Comparison of ENCODE assay signal across 26 mouse cellular contexts in the genomic region with DNA sequence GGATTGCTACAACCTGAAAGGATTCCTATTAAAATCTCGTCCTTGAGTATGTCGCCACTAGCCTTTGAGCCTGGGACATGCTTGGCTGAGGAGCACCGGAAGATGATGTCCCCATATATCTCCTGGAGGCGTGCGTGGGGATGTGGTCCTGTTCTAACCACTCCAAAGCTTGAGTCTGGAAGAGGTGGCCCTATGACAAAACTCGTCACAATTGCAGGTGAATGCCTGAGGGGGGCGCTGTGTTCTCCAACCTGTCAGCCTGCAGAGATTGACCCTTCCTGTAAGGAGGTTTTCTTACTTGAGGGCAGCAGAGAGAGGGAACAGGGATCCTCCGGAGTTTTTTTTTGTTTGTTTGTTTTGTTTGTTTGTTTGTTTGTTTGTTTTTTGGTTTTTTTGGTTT. TPM values are rescaled to one million over a fixed set of nuclear protein-coding genes. Genes with fewer than 3 reads are reported as not detected.
DNase-seq lines count a peak whose midpoint lies in the region; ATAC-seq and TF ChIP-seq lines count a peak whose summit lies in the region.
"Had no signal": no experiment of that assay in that cellular context is flagged by ENCODE, and none has a peak within 500 bp of the region (broad histone marks: within the 10 kb centered on the region; RNA-seq: fewer than 3 reads in every experiment).

No protein-coding gene starts in this region.

- TF ChIP-seq POLR2A in cerebellum, adult 2 months (IDR thresholded peaks at IDR 0.05; ENCODE audit: borderline replicate concordance, insufficient read depth, low read length): no peak
- TF ChIP-seq POLR2A in testis, adult 2 months (IDR thresholded peaks at IDR 0.05; ENCODE audit: control insufficient read depth, low read depth, low read length): no peak

- H3K36me3 ChIP-seq in forebrain, postnatal 0 days (ENCODE audit: insufficient read depth): no peaks in the 10 kb centered on the region
- H3K36me3 ChIP-seq in forebrain, embryonic 11.5 days (ENCODE audit: control insufficient read depth, insufficient read depth, low read length): no peaks in the 10 kb centered on the region
- no peaks in the 10 kb centered on the region for H3K36me3 ChIP-seq in testis, adult 2 months (ENCODE audit: control insufficient read depth, insufficient read depth, low read length)
- H3K36me3 ChIP-seq: heart, embryonic 10.5 days; hindbrain, embryonic 13.5 days; limb, embryonic 13.5 days; lung, embryonic 15.5 days; midbrain, embryonic 10.5 days; neural tube, embryonic 12.5 days had no signal

- no peak overlapping the region for H3K4me3 ChIP-seq in cerebellum, adult 2 months (replicated peaks; ENCODE audit: insufficient read depth, low read depth, low read length)
- no peak overlapping the region for H3K4me3 ChIP-seq in forebrain, postnatal 0 days (ENCODE audit: low read depth, low read length)
- no peak overlapping the region for H3K4me3 ChIP-seq in forebrain, embryonic 11.5 days (ENCODE audit: low read depth, low read length)
- H3K4me3 ChIP-seq in testis, adult 2 months (ENCODE audit: control insufficient read depth, low read depth, low read length): no peak overlapping the region
- H3K4me3 ChIP-seq: heart, embryonic 10.5 days; hindbrain, embryonic 13.5 days; limb, embryonic 13.5 days; lung, embryonic 15.5 days; midbrain, embryonic 10.5 days; myocyte; neural tube, embryonic 12.5 days had no signal

- no peak overlapping the region for H3K4me2 ChIP-seq in forebrain, postnatal 0 days (ENCODE audit: low read depth)
- H3K4me2 ChIP-seq in forebrain, embryonic 11.5 days (ENCODE audit: low read depth, low read length, severe bottlenecking): no peak overlapping the region
- H3K4me2 ChIP-seq: hindbrain, embryonic 13.5 days; limb, embryonic 13.5 days; liver, embryonic 11.5 days; lung, embryonic 15.5 days; neural tube, embryonic 12.5 days had no signal

- H3K27me3 ChIP-seq in cerebellum, adult 2 months (ENCODE audit: control insufficient read depth, insufficient read depth, low read length): no peaks in the 10 kb centered on the region
- H3K27me3 ChIP-seq in forebrain, postnatal 0 days (ENCODE audit: insufficient read depth, low read length): no peaks in the 10 kb centered on the region
- H3K27me3 ChIP-seq in forebrain, embryonic 11.5 days (ENCODE audit: control insufficient read depth, insufficient read depth, low read length): no peaks in the 10 kb centered on the region
- H3K27me3 ChIP-seq in testis, adult 2 months (ENCODE audit: control insufficient read depth, insufficient read depth, low read length): no peaks in the 10 kb centered on the region
- H3K27me3 ChIP-seq: hindbrain, embryonic 13.5 days; limb, embryonic 13.5 days; lung, embryonic 15.5 days; neural tube, embryonic 12.5 days had no signal

- no peak overlapping the region for H3K27ac ChIP-seq in cerebellum, adult 2 months (ENCODE audit: insufficient read depth, low read length)
- no peak overlapping the region for H3K27ac ChIP-seq in forebrain, postnatal 0 days (ENCODE audit: low read depth, low read length)
- H3K27ac ChIP-seq in forebrain, embryonic 11.5 days (ENCODE audit: low read depth, low read length): no peak overlapping the region
- H3K27ac ChIP-seq in testis, adult 2 months (ENCODE audit: control insufficient read depth, insufficient read depth, low read depth, low read length): no peak overlapping the region
- H3K27ac ChIP-seq: heart, embryonic 10.5 days; hindbrain, embryonic 13.5 days; limb, embryonic 13.5 days; lung, embryonic 15.5 days; midbrain, embryonic 10.5 days; neural tube, embryonic 12.5 days had no signal

- no peak overlapping the region for H3K9ac ChIP-seq in forebrain, postnatal 0 days
- no peak overlapping the region for H3K9ac ChIP-seq in forebrain, embryonic 11.5 days (ENCODE audit: low read length)
- H3K9ac ChIP-seq: hindbrain, embryonic 13.5 days; limb, embryonic 13.5 days; lung, embryonic 15.5 days; neural tube, embryonic 12.5 days had no signal

- 75% methylated on average over 8 of the region's 8 CpGs for WGBS in cerebellum, adult 2 months
- WGBS in forebrain, postnatal 0 days: 87% methylated on average over 8 of the region's 8 CpGs
- 85% methylated on average over 8 of the region's 8 CpGs for WGBS in forebrain, embryonic 11.5 days

- no peaks in the 10 kb centered on the region for H3K9me3 ChIP-seq in forebrain, postnatal 0 days (ENCODE audit: low read length)
- H3K9me3 ChIP-seq in forebrain, embryonic 11.5 days (ENCODE audit: control insufficient read depth, low read length): no peaks in the 10 kb centered on the region
- H3K9me3 ChIP-seq: heart, embryonic 10.5 days; hindbrain, embryonic 13.5 days; limb, embryonic 13.5 days; lung, embryonic 15.5 days; midbrain, embryonic 10.5 days; neural tube, embryonic 12.5 days had no signal

- no peak for DNase-seq in cerebellum, adult 2 months
- no peak for DNase-seq in cerebellum, postnatal 36 days
- no peak for DNase-seq in forebrain, postnatal 0 days
- DNase-seq in forebrain, embryonic 11.5 days (ENCODE audit: low spot score): no peak
- DNase-seq in testis, postnatal 14 days (ENCODE audit: low spot score): no peak
- DNase-seq in adrenal gland, postnatal 10 days: no peak
- DNase-seq: adrenal gland, adult 8-10 months; gastrocnemius, postnatal 25 days; kidney, postnatal 14 days; spleen, adult 18-20 months; thymus, postnatal 4 days had no signal

- TF ChIP-seq CTCF in cerebellum, adult 2 months (IDR thresholded peaks at IDR 0.05; ENCODE audit: borderline replicate concordance, insufficient read depth, low read depth, low read length): peak; percentile 23; the same call in 1 of the 2 replicates
- TF ChIP-seq CTCF in forebrain, postnatal 0 days (IDR thresholded peaks at IDR 0.05; ENCODE audit: low read depth): 0 out of 2 replicates have a peak, but pooled peaks have one; percentile 16
- TF ChIP-seq CTCF in testis, adult 2 months (IDR thresholded peaks at IDR 0.05; ENCODE audit: control insufficient read depth, insufficient read depth, insufficient replicate concordance, low read depth, low read length): peak; percentile 32; the same call in 1 of the 2 replicates

- peaks cover 50% of the 10 kb centered on the region for H3K4me1 ChIP-seq in cerebellum, adult 2 months (ENCODE audit: control insufficient read depth, insufficient read depth, low read length)
- no peaks in the 10 kb centered on the region; the same call in 1 of the 2 replicates for H3K4me1 ChIP-seq in forebrain, postnatal 0 days (ENCODE audit: insufficient read depth)
- no peaks in the 10 kb centered on the region for H3K4me1 ChIP-seq in forebrain, embryonic 11.5 days (replicated peaks; ENCODE audit: control insufficient read depth, insufficient read depth, low read length)
- no peaks in the 10 kb centered on the region for H3K4me1 ChIP-seq in testis, adult 2 months (ENCODE audit: control insufficient read depth, insufficient read depth, low read length)
- H3K4me1 ChIP-seq: neural tube, embryonic 12.5 days had no signal

- ATAC-seq in forebrain, postnatal 0 days: no peak
- ATAC-seq in forebrain, embryonic 11.5 days (replicated peaks; ENCODE audit: low FRiP score): no peak
- ATAC-seq: intestine, postnatal 0 days had no signal

RNA-seq across cellular contexts. Expression of a gene that starts 21.1 kb away (rescaled TPM):
- 29.6 and 32.4 TPM in 2 replicates for polyA plus RNA-seq in cerebellum, adult 2 months (2012; rRNA removed)
- 16.6 and 16.9 TPM in 2 replicates for total RNA-seq in forebrain, postnatal 0 days (2014; rRNA removed)
- 6.7 and 12.0 TPM in 2 replicates for polyA plus RNA-seq in forebrain, postnatal 0 days (2015; fragmentation: Nextera tagmentation; extraction: Ambion mirVana)
- 0.65 and 0.91 TPM in 2 replicates for polyA plus RNA-seq in forebrain, embryonic 11.5 days (2014; fragmentation: Nextera tagmentation; extraction: Ambion mirVana)
- 0.05 and 0.14 TPM in 2 replicates for polyA plus RNA-seq in testis, adult 2 months (2012; rRNA removed)
- total RNA-seq in adrenal gland, postnatal 10 days (2021): under 1 TPM; 0.21 to 0.57 TPM
- total RNA-seq: gastrocnemius, postnatal 25 days; heart, postnatal 36 days; megakaryocyte progenitor cell, adult 5-6 weeks had no signal
- polyA plus RNA-seq: heart, embryonic 16.5 days; liver, embryonic 16.5 days; myocyte; thymus, postnatal 0 days had no signal
